Mouse (Mus musculus) CH12.LX (cell line): ENCODE data around the gene Col19a1. TPM values are rescaled to one million over a fixed set of nuclear protein-coding genes. Genes with fewer than 3 reads are reported as not detected.

Experiments
- DNase-seq: peaks from one replicate; pipeline ENCODE4 v3.0.0-alpha.2; 2013; ENCODE audit errors: extremely low read depth
- H3K27ac ChIP-seq: 2 replicates; pipeline ENCODE4 v1.5.1; 2012; ENCODE audit warnings: low read depth, mild to moderate bottlenecking, control low read depth, moderate library complexity; ENCODE audit not compliant: insufficient read depth
- H3K27me3 ChIP-seq: replicated peaks from 2 replicates; pipeline ENCODE3; 2012; ENCODE audit warnings: inconsistent platforms
- H3K36me3 ChIP-seq, 2 experiments: replicated peaks in 1 of 2; 2 replicates each; pipeline versions ENCODE3 to v1.6.1; 2012; ENCODE audit warnings: inconsistent platforms in 1 of 2, low read length in 1 of 2, mild to moderate bottlenecking in 1 of 2, mixed read lengths in 1 of 2, moderate library complexity in 1 of 2; ENCODE audit not compliant: control insufficient read depth in 1 of 2, insufficient read depth in 1 of 2
- H3K4me1 ChIP-seq, 2 experiments: 2 replicates each; pipeline ENCODE4 v1.6.1; 2012; ENCODE audit warnings: inconsistent platforms in 1 of 2, moderate library complexity in 1 of 2; ENCODE audit not compliant: insufficient read depth in 2 of 2, control insufficient read depth in 1 of 2
- H3K4me2 ChIP-seq: 2 replicates; pipeline ENCODE4 v1.6.1; 2012; ENCODE audit warnings: low read depth, mild to moderate bottlenecking, control low read depth; ENCODE audit not compliant: poor library complexity, insufficient read depth, severe bottlenecking
- H3K4me3 ChIP-seq, 3 experiments: fragments of 150-350 bp in 1 of 3; sonication (generic) in 1 of 3; replicated peaks in 1 of 3; 2 replicates each; pipeline versions ENCODE3 to v1.5.1; 2011 to 2012; ENCODE audit warnings: low read depth in 2 of 3, low read length in 2 of 3, mild to moderate bottlenecking in 2 of 3, moderate library complexity in 2 of 3, control low read depth in 1 of 3, improper control_type of control experiment in 1 of 3, inconsistent platforms in 1 of 3, mixed read lengths in 1 of 3; ENCODE audit not compliant: poor library complexity in 1 of 3
- H3K79me2 ChIP-seq: replicated peaks from 2 replicates; pipeline ENCODE4 v1.6.1; 2012; ENCODE audit warnings: mild to moderate bottlenecking, moderate library complexity; ENCODE audit not compliant: control insufficient read depth, poor library complexity, insufficient read depth, severe bottlenecking; ENCODE audit errors: extremely low read depth
- H3K9ac ChIP-seq: 2 replicates; pipeline ENCODE4 v1.6.1; 2012; ENCODE audit warnings: low read depth, mild to moderate bottlenecking, control low read depth, moderate library complexity; ENCODE audit not compliant: insufficient read depth
- H3K9me3 ChIP-seq: replicated peaks from 2 replicates; pipeline ENCODE3; 2012; ENCODE audit warnings: low read length, inconsistent platforms, mixed read lengths
- CHD1 ChIP-seq: IDR thresholded peaks from 2 replicates; pipeline ENCODE4 v1.6.1; 2012; ENCODE audit warnings: low read depth, low read length, improper control_type of control experiment, inconsistent platforms
- CHD2 ChIP-seq: IDR thresholded peaks from 2 replicates; pipeline ENCODE4 v1.6.1; 2011; ENCODE audit warnings: low read length, improper control_type of control experiment
- CTCF ChIP-seq, 2 experiments: IDR thresholded peaks in 1 of 2; conservative IDR thresholded peaks in 1 of 2; 2 replicates each; pipeline ENCODE4 v1.5.1; 2011 to 2012; ENCODE audit warnings: low read depth in 2 of 2, low read length in 2 of 2, improper control_type of control experiment in 1 of 2, inconsistent platforms in 1 of 2, mild to moderate bottlenecking in 1 of 2, moderate library complexity in 1 of 2
- ETS1 ChIP-seq: conservative IDR thresholded peaks from 2 replicates; pipeline ENCODE4 v1.6.1; 2012; ENCODE audit warnings: low read depth, mild to moderate bottlenecking, inconsistent platforms, low read length, improper control_type of control experiment, moderate library complexity
- HCFC1 ChIP-seq: IDR thresholded peaks from 2 replicates; pipeline ENCODE4 v1.6.1; 2012; ENCODE audit warnings: low read depth, mild to moderate bottlenecking, inconsistent platforms, low read length, improper control_type of control experiment
- IRF4 ChIP-seq: IDR thresholded peaks from 2 replicates; pipeline ENCODE4 v1.6.1; 2014; ENCODE audit warnings: low read depth, mild to moderate bottlenecking, inconsistent platforms, low read length, improper control_type of control experiment
- MAX ChIP-seq: IDR thresholded peaks from 2 replicates; pipeline ENCODE4 v1.6.1; 2011; ENCODE audit warnings: low read length, improper control_type of control experiment
- MAZ ChIP-seq: IDR thresholded peaks from 2 replicates; pipeline ENCODE4 v1.6.1; 2012; ENCODE audit warnings: low read depth, mild to moderate bottlenecking, inconsistent platforms, low read length, improper control_type of control experiment, moderate library complexity
- MEF2A ChIP-seq: IDR thresholded peaks from 2 replicates; pipeline ENCODE4 v1.6.1; 2014; ENCODE audit warnings: low read depth, mild to moderate bottlenecking, inconsistent platforms, low read length, improper control_type of control experiment, borderline replicate concordance
- MXI1 ChIP-seq: IDR thresholded peaks from 2 replicates; pipeline ENCODE4 v1.6.1; 2011; ENCODE audit warnings: mild to moderate bottlenecking, low read depth, low read length, improper control_type of control experiment
- PAX5 ChIP-seq: IDR thresholded peaks from 2 replicates; pipeline ENCODE4 v1.6.1; 2012; ENCODE audit warnings: low read length, inconsistent platforms, mixed read lengths
- RAD21 ChIP-seq: IDR thresholded peaks from 2 replicates; pipeline ENCODE4 v1.6.1; 2011; ENCODE audit warnings: low read depth, mild to moderate bottlenecking, low read length, improper control_type of control experiment, moderate library complexity
- RCOR1 ChIP-seq: conservative IDR thresholded peaks from 2 replicates; pipeline ENCODE4 v1.6.1; 2012; ENCODE audit warnings: low read depth, mild to moderate bottlenecking, inconsistent platforms, low read length, improper control_type of control experiment
- SIN3A ChIP-seq: IDR thresholded peaks from 2 replicates; pipeline ENCODE4 v1.6.1; 2012; ENCODE audit warnings: low read length, improper control_type of control experiment, inconsistent platforms
- TCF12 ChIP-seq: IDR thresholded peaks from 2 replicates; pipeline ENCODE4 v1.6.1; 2014; ENCODE audit warnings: low read depth, mild to moderate bottlenecking, inconsistent platforms, low read length, improper control_type of control experiment
- UBTF ChIP-seq: IDR thresholded peaks from 2 replicates; pipeline ENCODE4 v1.6.1; 2012; ENCODE audit warnings: low read depth, mild to moderate bottlenecking, inconsistent platforms, low read length, improper control_type of control experiment, moderate library complexity
- USF1 ChIP-seq: IDR thresholded peaks from 2 replicates; pipeline ENCODE4 v1.6.1; 2014; ENCODE audit warnings: low read depth, mild to moderate bottlenecking, inconsistent platforms, low read length, improper control_type of control experiment
- USF2 ChIP-seq: conservative IDR thresholded peaks from 2 replicates; pipeline ENCODE4 v1.6.1; 2011; ENCODE audit warnings: low read depth, low read length, improper control_type of control experiment
- dilution Hi-C: fragments of 300-500 bp; cut with MboI; formaldehyde crosslinking; loops from 2 replicates; pipeline ENCODE4 v1.14.3; 2020; ENCODE audit warnings: low sequenced_read_pairs; ENCODE audit not compliant: extremely low pct_unique_long_range_greater_than_20kb, extremely low pct_ligation_motif_present
- in situ Hi-C: fragments of 300-500 bp; cut with MboI; formaldehyde crosslinking; loops from 3 replicates; pipeline ENCODE4 v1.14.3; 2019; ENCODE audit warnings: low sequenced_read_pairs, low pct_ligation_motif_present, low pct_unique_long_range_greater_than_20kb, mixed read lengths
- polyA plus RNA-seq: library from polyadenylated mRNA; unstranded; fragments of >175 nt; gene quantifications from 2 replicates; pipeline ENCODE4 v1.2.1, GENCODE M21; 2012; ENCODE audit warnings: low read depth; ENCODE audit not compliant: insufficient read length
- total RNA-seq, 2 experiments: library from RNA; depleted of rRNA; stranded (reverse); fragments of 300-350 nt in 1 of 2; fragments of >200 nt in 1 of 2; gene quantifications; 2 replicates each; pipeline ENCODE4 v1.2.3; 2012 to 2014

Gene Col19a1
- total and polyA plus RNA-seq, 3 experiments, result not detected

GRCm38 (mm10) chr1:24222981-24223612 lies 364.2 kb downstream of the Col19a1 start:
- H3K27ac ChIP-seq, result no peak overlapping the region
- H3K4me3 ChIP-seq, result no peak overlapping the region
- H3K9ac ChIP-seq, result no peak overlapping the region
- no peaks in the 10 kb centered on the region for H3K79me2 ChIP-seq
- TF ChIP-seq SIN3A (no peak), MAZ (no peak), CHD1 (no peak), CTCF (conservative IDR thresholded peaks at IDR 0.05 in 1 of 2, IDR thresholded peaks at IDR 0.05 in 1 of 2; ENCODE audit: low read depth in 2 of 2, low read length in 2 of 2) (no peak), TCF12 (no peak), MEF2A (no peak), MAX (no peak), USF2 (no peak), RCOR1 (no peak), ETS1 (no peak), UBTF (no peak), IRF4 (no peak)
- in situ Hi-C loops (no loop called here), dilution Hi-C loops (no loop called here)
- H3K36me3 ChIP-seq, result no peaks in the 10 kb centered on the region
- H3K4me2 ChIP-seq, result no peak overlapping the region
- DNase-seq, result no peak
- H3K27me3 ChIP-seq, result no peaks in the 10 kb centered on the region
- H3K9me3 ChIP-seq, result no peaks in the 10 kb centered on the region
- no peaks in the 10 kb centered on the region; a peak in 1 of 4 replicates for H3K4me1 ChIP-seq

DNA sequence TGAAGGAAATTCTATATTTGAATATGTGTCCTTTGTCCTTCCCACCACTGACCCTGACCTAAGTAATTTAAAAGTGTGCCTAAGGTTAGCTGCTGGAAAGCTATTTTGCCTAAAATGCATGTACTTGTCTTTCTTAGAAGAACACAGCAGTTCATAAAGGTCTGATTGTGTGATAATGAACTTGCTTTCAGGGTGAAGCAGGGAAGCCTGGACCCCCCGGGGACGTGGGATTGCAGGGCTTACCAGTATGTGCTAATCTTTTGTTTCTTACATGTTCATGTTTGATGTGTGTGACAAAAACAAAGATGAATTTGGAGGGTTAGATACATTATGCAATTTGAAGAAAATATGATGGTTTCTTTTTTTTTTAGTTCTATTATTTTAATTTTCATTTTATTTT lies 365.0 kb downstream of the Col19a1 start:
- no peak for DNase-seq
- Histone ChIP-seq H3K4me2 (no peak overlapping the region), H3K79me2 (no peaks in the 10 kb centered on the region), H3K27ac (no peak overlapping the region), H3K27me3 (no peaks in the 10 kb centered on the region), H3K9me3 (no peaks in the 10 kb centered on the region), H3K36me3 (no peaks in the 10 kb centered on the region), H3K9ac (no peak overlapping the region), H3K4me3 (no peak overlapping the region), H3K4me1 (no peaks in the 10 kb centered on the region; a peak in 1 of 4 replicates)
- no peak for TF ChIP-seq PAX5
- TF ChIP-seq USF1, result no peak
- no peak for TF ChIP-seq RCOR1
- TF ChIP-seq MAX, result no peak
- no peak for TF ChIP-seq CHD2
- no peak for TF ChIP-seq HCFC1
- no peak for TF ChIP-seq RAD21
- no peak for TF ChIP-seq MXI1
- in situ Hi-C loops, result no loop called here
- dilution Hi-C loops, result no loop called here
